Mouse (Mus musculus) liver, embryonic 15.5 days (tissue): ENCODE measurements around the gene Mrln. TPM values are rescaled to one million over a fixed set of nuclear protein-coding genes. Genes with fewer than 3 reads are reported as not detected.

Experiments
- ATAC-seq: fragments of 200-750 bp; cut with Nextera tagmentation; 2 replicates; pipeline ENCODE4 v1.8.0; 2017; ENCODE audit warnings: moderate number of reproducible peaks, mild to moderate bottlenecking, moderate library complexity; ENCODE audit not compliant: insufficient read depth
- H3K27ac ChIP-seq: fragments of 300-500 bp; sonication (generic); replicated peaks from 2 replicates; pipeline ENCODE4 v1.5.1; 2015; ENCODE audit warnings: mild to moderate bottlenecking, inconsistent platforms
- H3K27me3 ChIP-seq: fragments of 300-500 bp; sonication (generic); 2 replicates; pipeline ENCODE4 v1.6.1; 2015; ENCODE audit warnings: mild to moderate bottlenecking, inconsistent platforms
- H3K36me3 ChIP-seq: fragments of 300-500 bp; sonication (generic); replicated peaks from 2 replicates; pipeline ENCODE4 v1.6.1; 2015; ENCODE audit warnings: moderate library complexity, mild to moderate bottlenecking, inconsistent platforms
- H3K4me1 ChIP-seq: fragments of 300-500 bp; sonication (generic); replicated peaks from 2 replicates; pipeline ENCODE4 v1.6.1; 2015; ENCODE audit warnings: inconsistent platforms
- H3K4me2 ChIP-seq: fragments of 300-500 bp; sonication (generic); 2 replicates; pipeline ENCODE4 v1.6.1; 2015; ENCODE audit warnings: moderate library complexity, mild to moderate bottlenecking, inconsistent platforms
- H3K4me3 ChIP-seq: fragments of 300-500 bp; sonication (generic); replicated peaks from 2 replicates; pipeline ENCODE4 v1.5.1; 2015; ENCODE audit warnings: mild to moderate bottlenecking, inconsistent platforms
- H3K9ac ChIP-seq: fragments of 300-500 bp; sonication (generic); 2 replicates; pipeline ENCODE4 v1.6.1; 2015; ENCODE audit warnings: moderate library complexity, mild to moderate bottlenecking, inconsistent platforms
- H3K9me3 ChIP-seq: fragments of 300-500 bp; sonication (generic); replicated peaks from 2 replicates; pipeline ENCODE4 v1.6.1; 2016; ENCODE audit warnings: inconsistent platforms
- WGBS: fragments of 180-500 bp; shearing (Covaris S2); methylation state at CpG from one replicate; pipeline ENCODE4 v1.1.7; 2015; ENCODE audit warnings: mixed read lengths; ENCODE audit not compliant: insufficient replicate concordance; 5-methylcytosine and 5-hydroxymethylcytosine counted together
- polyA plus RNA-seq: library from polyadenylated mRNA; unstranded; fragments of >200 nt; fragmentation: Nextera tagmentation; extraction: Ambion mirVana; gene quantifications from 2 replicates; pipeline ENCODE4 v1.2.1, GENCODE M21; 2015

The Mrln gene
- polyA plus RNA-seq, 1 experiment from 2014 or later: 1.2 TPM

GRCm38 (mm10) chr10:70226608-70227007, 22.1 kb downstream of the Mrln start:
- Histone ChIP-seq H3K4me1 (no peaks in the 10 kb centered on the region), H3K9ac (no peak overlapping the region)

GRCm38 (mm10) chr10:70230352-70230751, 25.9 kb downstream of the Mrln start:
- Histone ChIP-seq H3K9me3 (no peaks in the 10 kb centered on the region), H3K27ac (no peak overlapping the region), H3K4me3 (no peak overlapping the region), H3K4me2 (no peak overlapping the region), H3K4me1 (no peaks in the 10 kb centered on the region), H3K27me3 (no peaks in the 10 kb centered on the region), H3K9ac (no peak overlapping the region), H3K36me3 (no peaks in the 10 kb centered on the region)
- WGBS: 62% methylated on average over 6 of the region's 6 CpGs
- no peak for ATAC-seq

More at GRCm38 (mm10) chr10:70226608-70227007, 22.1 kb downstream of the Mrln start:
- Histone ChIP-seq H3K27ac (no peak overlapping the region), H3K36me3 (no peaks in the 10 kb centered on the region), H3K4me2 (no peak overlapping the region), H3K27me3 (no peaks in the 10 kb centered on the region), H3K9me3 (no peaks in the 10 kb centered on the region), H3K4me3 (no peak overlapping the region)
- ATAC-seq: no peak

GRCm38 (mm10) chr10:70237936-70238335, 33.5 kb downstream of the Mrln start:
- H3K27ac ChIP-seq: no peak overlapping the region
- no peaks in the 10 kb centered on the region for H3K9me3 ChIP-seq
- no peaks in the 10 kb centered on the region for H3K36me3 ChIP-seq
- no peaks in the 10 kb centered on the region; the same call in 1 of the 2 replicates for H3K27me3 ChIP-seq
- H3K4me3 ChIP-seq: no peak overlapping the region
- WGBS: 44% methylated on average over 2 of the region's 2 CpGs
- H3K4me1 ChIP-seq: no peaks in the 10 kb centered on the region
- no peak overlapping the region for H3K9ac ChIP-seq
- no peak overlapping the region for H3K4me2 ChIP-seq
- no peak for ATAC-seq

- H3K27ac ChIP-seq: no peak overlapping the region
- WGBS: 33% methylated on average over 8 of the region's 8 CpGs
- peak; percentile 51; the same call in 1 of the 2 replicates for ATAC-seq
These were observed 38.4 kb downstream of the Mrln start for GRCm38 (mm10) chr10:70242751-70243444.

GRCm38 (mm10) chr10:70244921-70245558, 40.6 kb downstream of the Mrln start, which contains the start of gene Slc16a9:
Slc16a9 (plus strand) TSS chr10:70245100.
- Histone ChIP-seq H3K4me1 (no peaks in the 10 kb centered on the region), H3K36me3 (no peaks in the 10 kb centered on the region), H3K9me3 (no peaks in the 10 kb centered on the region), H3K27ac (no peak within 1 kb of the TSS), H3K9ac (no peak within 1 kb of the TSS), H3K4me3 (peak within 1 kb of the TSS; percentile 53), H3K27me3 (peaks cover 41% of the 10 kb centered on the region), H3K4me2 (peak within 1 kb of the TSS; percentile 64)
- WGBS: under 1% methylated on average over 54 of the region's 54 CpGs
- peak; percentile 34 for ATAC-seq

More at GRCm38 (mm10) chr10:70242751-70243444, 38.4 kb downstream of the Mrln start:
- Histone ChIP-seq H3K4me3 (no peak overlapping the region), H3K9ac (no peak overlapping the region), H3K4me1 (no peaks in the 10 kb centered on the region), H3K4me2 (no peak overlapping the region), H3K27me3 (peaks cover 41% of the 10 kb centered on the region), H3K9me3 (no peaks in the 10 kb centered on the region), H3K36me3 (no peaks in the 10 kb centered on the region)

GRCm38 (mm10) chr10:70245559-70245945, 41.1 kb downstream of the Mrln start:
- no peak overlapping the region for H3K9ac ChIP-seq
- peak overlapping the region; percentile 64 for H3K4me2 ChIP-seq
- peak overlapping the region; percentile 53 for H3K4me3 ChIP-seq
- ATAC-seq: no peak
- no peaks in the 10 kb centered on the region for H3K9me3 ChIP-seq
- no peaks in the 10 kb centered on the region for H3K4me1 ChIP-seq
- no peaks in the 10 kb centered on the region for H3K36me3 ChIP-seq
- WGBS: 2% methylated on average over 16 of the region's 16 CpGs
- H3K27ac ChIP-seq: no peak overlapping the region
- H3K27me3 ChIP-seq: peaks cover 41% of the 10 kb centered on the region

GRCm38 (mm10) chr10:70246076-70246475, 41.6 kb downstream of the Mrln start:
- WGBS: 37% methylated on average over 9 of the region's 9 CpGs

GRCm38 (mm10) chr10:70250354-70250753, 45.9 kb downstream of the Mrln start:
- 53% methylated on average over 4 of the region's 4 CpGs for WGBS
- Histone ChIP-seq H3K4me2 (no peak overlapping the region), H3K27ac (no peak overlapping the region), H3K4me3 (no peak overlapping the region), H3K9ac (no peak overlapping the region), H3K36me3 (no peaks in the 10 kb centered on the region), H3K27me3 (peaks cover 17% of the 10 kb centered on the region), H3K4me1 (no peaks in the 10 kb centered on the region), H3K9me3 (no peaks in the 10 kb centered on the region)
- ATAC-seq: no peak

More at GRCm38 (mm10) chr10:70246076-70246475, 41.6 kb downstream of the Mrln start:
- no peaks in the 10 kb centered on the region for H3K36me3 ChIP-seq
- H3K9ac ChIP-seq: no peak overlapping the region
- H3K4me1 ChIP-seq: no peaks in the 10 kb centered on the region
- peaks cover 41% of the 10 kb centered on the region for H3K27me3 ChIP-seq
- ATAC-seq: no peak
- H3K9me3 ChIP-seq: no peaks in the 10 kb centered on the region
- peak overlapping the region; percentile 53; the same call in 1 of the 2 replicates for H3K4me3 ChIP-seq
- no peak overlapping the region for H3K27ac ChIP-seq
- H3K4me2 ChIP-seq: peak overlapping the region; percentile 64

GRCm38 (mm10) chr10:70250766-70251165, 46.3 kb downstream of the Mrln start:
- Histone ChIP-seq H3K4me1 (no peaks in the 10 kb centered on the region), H3K36me3 (no peaks in the 10 kb centered on the region), H3K4me3 (no peak overlapping the region), H3K4me2 (no peak overlapping the region), H3K27me3 (peaks cover 13% of the 10 kb centered on the region), H3K9ac (no peak overlapping the region), H3K9me3 (no peaks in the 10 kb centered on the region), H3K27ac (no peak overlapping the region)
- 52% methylated on average over 6 of the region's 6 CpGs for WGBS
- no peak for ATAC-seq

- Histone ChIP-seq H3K4me1 (no peaks in the 10 kb centered on the region), H3K4me3 (no peak overlapping the region), H3K36me3 (no peaks in the 10 kb centered on the region), H3K9me3 (no peaks in the 10 kb centered on the region), H3K27ac (no peak overlapping the region), H3K4me2 (no peak overlapping the region), H3K27me3 (no peaks in the 10 kb centered on the region), H3K9ac (no peak overlapping the region)
- ATAC-seq: no peak
- WGBS: 53% methylated on average over 4 of the region's 4 CpGs
These were observed 50.2 kb downstream of the Mrln start for GRCm38 (mm10) chr10:70254666-70255065.

- no peak overlapping the region for H3K9ac ChIP-seq
- no peak overlapping the region for H3K27ac ChIP-seq
- no peaks in the 10 kb centered on the region for H3K36me3 ChIP-seq
- no peak for ATAC-seq
- 76% methylated on average over 15 of the region's 15 CpGs for WGBS
- no peaks in the 10 kb centered on the region for H3K27me3 ChIP-seq
- no peak overlapping the region for H3K4me2 ChIP-seq
- H3K4me1 ChIP-seq: no peaks in the 10 kb centered on the region
- H3K4me3 ChIP-seq: no peak overlapping the region
- no peaks in the 10 kb centered on the region for H3K9me3 ChIP-seq
These were observed 51.2 kb downstream of the Mrln start for GRCm38 (mm10) chr10:70255601-70256210.
